Mouse (Mus musculus): ENCODE data around the gene Ptprcap. TPM values are rescaled to one million over a fixed set of nuclear protein-coding genes. Genes with fewer than 3 reads are reported as not detected.

Gene Ptprcap
- polyA plus RNA-seq, 1 experiment from 2014 or later = 0.80 TPM

GRCm38 (mm10) chr19:4143759-4144268, 9.6 kb upstream of the Ptprcap start, which contains the start of gene Cabp4:
Gene Cabp4 (minus strand): TSS chr19:4144033.
- no peak within 1 kb of the TSS for H3K9ac ChIP-seq (ENCODE audit: low read depth, low read length)
- H3K4me3 ChIP-seq (ENCODE audit: low read length) = no peak within 1 kb of the TSS
- H3K4me1 ChIP-seq (ENCODE audit: control insufficient read depth, insufficient read depth, low read length) = peaks cover 6% of the 10 kb centered on the region
- no peak for ATAC-seq (ENCODE audit: low FRiP score, low TSS enrichment)
- WGBS = 78% methylated on average over 7 of the region's 7 CpGs
- H3K27me3 ChIP-seq (ENCODE audit: control insufficient read depth, insufficient read depth, low read length) = no peaks in the 10 kb centered on the region
- no peak within 1 kb of the TSS for H3K27ac ChIP-seq (ENCODE audit: low read depth, low read length)
- H3K36me3 ChIP-seq (ENCODE audit: control insufficient read depth, insufficient read depth, low read length) = no peaks in the 10 kb centered on the region
- no peak within 1 kb of the TSS for H3K4me2 ChIP-seq (replicated peaks; ENCODE audit: low read depth, low read length)
- no peaks in the 10 kb centered on the region for H3K9me3 ChIP-seq (ENCODE audit: control insufficient read depth, low read length)

- no peaks in the 10 kb centered on the region for H3K27me3 ChIP-seq (ENCODE audit: control insufficient read depth, insufficient read depth, low read length)
- 81% methylated on average over 16 of the region's 16 CpGs for WGBS
- no peak overlapping the region for H3K9ac ChIP-seq (ENCODE audit: low read depth, low read length)
- no peaks in the 10 kb centered on the region for H3K36me3 ChIP-seq (ENCODE audit: control insufficient read depth, insufficient read depth, low read length)
- no peak overlapping the region for H3K27ac ChIP-seq (ENCODE audit: low read depth, low read length)
- peaks cover 14% of the 10 kb centered on the region for H3K4me1 ChIP-seq (ENCODE audit: control insufficient read depth, insufficient read depth, low read length)
- H3K9me3 ChIP-seq (ENCODE audit: control insufficient read depth, low read length) = no peaks in the 10 kb centered on the region
- no peak overlapping the region for H3K4me2 ChIP-seq (replicated peaks; ENCODE audit: low read depth, low read length)
- no peak overlapping the region for H3K4me3 ChIP-seq (ENCODE audit: low read length)
- no peak for ATAC-seq (ENCODE audit: low FRiP score, low TSS enrichment)
Measured at GRCm38 (mm10) chr19:4144550-4145498, 8.6 kb upstream of the Ptprcap start.

- H3K9ac ChIP-seq (ENCODE audit: low read depth, low read length) = no peak overlapping the region
- no peak for ATAC-seq (ENCODE audit: low FRiP score, low TSS enrichment)
- WGBS = 92% methylated on average over 5 of the region's 5 CpGs
Measured at GRCm38 (mm10) chr19:4145936-4146335, 7.5 kb upstream of the Ptprcap start.

GRCm38 (mm10) chr19:4146366-4147021, 6.9 kb upstream of the Ptprcap start:
- Histone ChIP-seq H3K27ac (ENCODE audit: low read depth, low read length) (no peak overlapping the region), H3K9ac (ENCODE audit: low read depth, low read length) (no peak overlapping the region), H3K4me1 (ENCODE audit: control insufficient read depth, insufficient read depth, low read length) (peaks cover 14% of the 10 kb centered on the region), H3K4me3 (ENCODE audit: low read length) (no peak overlapping the region), H3K4me2 (replicated peaks; ENCODE audit: low read depth, low read length) (no peak overlapping the region), H3K27me3 (ENCODE audit: control insufficient read depth, insufficient read depth, low read length) (no peaks in the 10 kb centered on the region), H3K36me3 (ENCODE audit: control insufficient read depth, insufficient read depth, low read length) (peaks cover 16% of the 10 kb centered on the region), H3K9me3 (ENCODE audit: control insufficient read depth, low read length) (no peaks in the 10 kb centered on the region)
- WGBS = 71% methylated on average over 12 of the region's 12 CpGs
- ATAC-seq (ENCODE audit: low FRiP score, low TSS enrichment) = no peak

More at GRCm38 (mm10) chr19:4145936-4146335, 7.5 kb upstream of the Ptprcap start:
- Histone ChIP-seq H3K36me3 (ENCODE audit: control insufficient read depth, insufficient read depth, low read length) (peaks cover 11% of the 10 kb centered on the region), H3K4me1 (ENCODE audit: control insufficient read depth, insufficient read depth, low read length) (peaks cover 14% of the 10 kb centered on the region), H3K27ac (ENCODE audit: low read depth, low read length) (no peak overlapping the region), H3K4me3 (ENCODE audit: low read length) (no peak overlapping the region), H3K4me2 (replicated peaks; ENCODE audit: low read depth, low read length) (no peak overlapping the region), H3K27me3 (ENCODE audit: control insufficient read depth, insufficient read depth, low read length) (no peaks in the 10 kb centered on the region), H3K9me3 (ENCODE audit: control insufficient read depth, low read length) (no peaks in the 10 kb centered on the region)

- no peaks in the 10 kb centered on the region for H3K27me3 ChIP-seq (ENCODE audit: control insufficient read depth, insufficient read depth, low read length)
- no peak overlapping the region for H3K4me2 ChIP-seq (replicated peaks; ENCODE audit: low read depth, low read length)
- no peak overlapping the region for H3K4me3 ChIP-seq (ENCODE audit: low read length)
- peaks cover 14% of the 10 kb centered on the region for H3K4me1 ChIP-seq (ENCODE audit: control insufficient read depth, insufficient read depth, low read length)
- no peak overlapping the region for H3K9ac ChIP-seq (ENCODE audit: low read depth, low read length)
- ATAC-seq (ENCODE audit: low FRiP score, low TSS enrichment) = no peak
- peaks cover 16% of the 10 kb centered on the region for H3K36me3 ChIP-seq (ENCODE audit: control insufficient read depth, insufficient read depth, low read length)
- no peaks in the 10 kb centered on the region for H3K9me3 ChIP-seq (ENCODE audit: control insufficient read depth, low read length)
- H3K27ac ChIP-seq (ENCODE audit: low read depth, low read length) = no peak overlapping the region
- 73% methylated on average over 3 of the region's 3 CpGs for WGBS
Measured at GRCm38 (mm10) chr19:4147022-4147405, 6.4 kb upstream of the Ptprcap start.

GRCm38 (mm10) chr19:4147782-4148490, 5.5 kb upstream of the Ptprcap start:
- H3K4me3 ChIP-seq (ENCODE audit: low read length) = peak overlapping the region; percentile 86
- H3K9ac ChIP-seq (ENCODE audit: low read depth, low read length) = peak overlapping the region; percentile 68; the same call in 1 of the 2 replicates
- peaks cover 21% of the 10 kb centered on the region for H3K36me3 ChIP-seq (ENCODE audit: control insufficient read depth, insufficient read depth, low read length)
- H3K4me2 ChIP-seq (replicated peaks; ENCODE audit: low read depth, low read length) = peak overlapping the region; percentile 72
- peaks cover 14% of the 10 kb centered on the region for H3K4me1 ChIP-seq (ENCODE audit: control insufficient read depth, insufficient read depth, low read length)
- no peak overlapping the region for H3K27ac ChIP-seq (ENCODE audit: low read depth, low read length)
- H3K9me3 ChIP-seq (ENCODE audit: control insufficient read depth, low read length) = no peaks in the 10 kb centered on the region
- no peaks in the 10 kb centered on the region for H3K27me3 ChIP-seq (ENCODE audit: control insufficient read depth, insufficient read depth, low read length)
- 31% methylated on average over 9 of the region's 9 CpGs for WGBS
- ATAC-seq (ENCODE audit: low FRiP score, low TSS enrichment) = peak; percentile 43

GRCm38 (mm10) chr19:4148491-4148806, 5.0 kb upstream of the Ptprcap start, which contains the start of gene Coro1b:
Gene Coro1b (plus strand): TSS chr19:4148619.
- 0% methylated on average over 32 of the region's 33 CpGs for WGBS
- ATAC-seq (ENCODE audit: low FRiP score, low TSS enrichment) = peak; percentile 95
- Histone ChIP-seq H3K27me3 (ENCODE audit: control insufficient read depth, insufficient read depth, low read length) (no peaks in the 10 kb centered on the region), H3K9me3 (ENCODE audit: control insufficient read depth, low read length) (no peaks in the 10 kb centered on the region), H3K4me1 (ENCODE audit: control insufficient read depth, insufficient read depth, low read length) (peaks cover 14% of the 10 kb centered on the region), H3K36me3 (ENCODE audit: control insufficient read depth, insufficient read depth, low read length) (peaks cover 26% of the 10 kb centered on the region), H3K9ac (ENCODE audit: low read depth, low read length) (peak within 1 kb of the TSS; percentile 68), H3K4me2 (replicated peaks; ENCODE audit: low read depth, low read length) (peak within 1 kb of the TSS; percentile 72), H3K4me3 (ENCODE audit: low read length) (peak within 1 kb of the TSS; percentile 86), H3K27ac (ENCODE audit: low read depth, low read length) (peak within 1 kb of the TSS; percentile 6; the same call in 1 of the 2 replicates)

- peaks cover 28% of the 10 kb centered on the region for H3K36me3 ChIP-seq (ENCODE audit: control insufficient read depth, insufficient read depth, low read length)
- H3K9ac ChIP-seq (ENCODE audit: low read depth, low read length) = peak overlapping the region; percentile 68
- no peaks in the 10 kb centered on the region for H3K9me3 ChIP-seq (ENCODE audit: control insufficient read depth, low read length)
- H3K27ac ChIP-seq (ENCODE audit: low read depth, low read length) = peak overlapping the region; percentile 6; the same call in 1 of the 2 replicates
- H3K27me3 ChIP-seq (ENCODE audit: control insufficient read depth, insufficient read depth, low read length) = no peaks in the 10 kb centered on the region
- H3K4me3 ChIP-seq (ENCODE audit: low read length) = peak overlapping the region; percentile 86
- WGBS = under 1% methylated on average over 8 of the region's 8 CpGs
- 0 out of 2 replicates have a peak, but pooled peaks have one; percentile 16 for ATAC-seq (ENCODE audit: low FRiP score, low TSS enrichment)
- peak overlapping the region; percentile 72 for H3K4me2 ChIP-seq (replicated peaks; ENCODE audit: low read depth, low read length)
- H3K4me1 ChIP-seq (ENCODE audit: control insufficient read depth, insufficient read depth, low read length) = peaks cover 14% of the 10 kb centered on the region
Measured at GRCm38 (mm10) chr19:4148819-4149218, 4.6 kb upstream of the Ptprcap start.

Data from kidney, embryonic 14.5 days (tissue).